Mouse (Mus musculus) Patski (cell line): Measurements from ENCODE around the gene Tbc1d9b. TPM values are rescaled to one million over a fixed set of nuclear protein-coding genes. Genes with fewer than 3 reads are reported as not detected.

Experiments used
- ATAC-seq: fragments of 100-300 bp; one replicate; pipeline ENCODE4 v1.8.0; 2021
- CTCF ChIA-PET: fragments of 350-600 bp; sonication (Branson Sonifier 250); formaldehyde crosslinking; loops from one replicate; lab custom pipeline; 2022; ENCODE audit warnings: inconsistent platforms; lab: Charles Lee
- POLR2A ChIA-PET: fragments of 350-600 bp; sonication (Branson Sonifier 250); formaldehyde crosslinking; loops from one replicate; lab custom pipeline; 2022; ENCODE audit warnings: antibody characterized with exemption, inconsistent platforms; lab: Charles Lee
- DNase-seq: peaks from one replicate; pipeline ENCODE4 v3.0.0-alpha.2; 2011; ENCODE audit warnings: low read depth, low spot score
- H3K27me3 ChIP-seq: fragments of 371-371 bp; one replicate; pipeline ENCODE4 v1.5.1; 2021
- CTCF ChIP-seq: fragments of 100-300 bp; IDR thresholded peaks from one replicate; pipeline ENCODE4 v1.5.1; 2021
- in situ Hi-C: fragments of 300-500 bp; cut with MboI; formaldehyde crosslinking; loops from 3 replicates; pipeline ENCODE4 v1.11.1; 2018; ENCODE audit warnings: low pct_unique_long_range_greater_than_20kb, mixed read lengths
- polyA plus RNA-seq: library from polyadenylated mRNA; unstranded; gene quantifications from one replicate; pipeline ENCODE4 v1.2.3, GENCODE M21; 2021

Tbc1d9b gene
- polyA plus RNA-seq, 1 experiment from 2014 or later, result 90.9 TPM

GRCm38 (mm10) chr11:50188682-50189081 lies 57.5 kb downstream of the Tbc1d9b start:
- ATAC-seq, result no peak
- in situ Hi-C loops, result no loop called here
- no peak for TF ChIP-seq CTCF
- no peaks in the 10 kb centered on the region for H3K27me3 ChIP-seq
- POLR2A ChIA-PET, result interaction anchor here (1.2 kb wide), 1 partner anchor 19 kb away, joined by 4 read pairs; no protein-coding TSS in a partner anchor
- DNase-seq, result no peak
- CTCF ChIA-PET, result interaction anchor here (1.0 to 2.9 kb wide), 5 partner anchors 9 to 195 kb away, joined by 3 to 10 read pairs (median 4); no protein-coding TSS in a partner anchor

GRCm38 (mm10) chr11:50190362-50190761 lies 59.2 kb downstream of the Tbc1d9b start:
- POLR2A ChIA-PET, result interaction anchor here (1.1 kb wide), 1 partner anchor 19 kb away, joined by 3 read pairs; no protein-coding TSS in a partner anchor
- in situ Hi-C loops, result no loop called here
- TF ChIP-seq CTCF, result no peak
- CTCF ChIA-PET, result interaction anchor here (1.2 to 2.9 kb wide), 4 partner anchors 8 to 29 kb away, joined by 3 to 10 read pairs (median 4); no protein-coding TSS in a partner anchor
- H3K27me3 ChIP-seq, result no peaks in the 10 kb centered on the region
- ATAC-seq (no peak), DNase-seq (no peak)

- no peak for ATAC-seq
- in situ Hi-C loops, result no loop called here
- H3K27me3 ChIP-seq, result no peaks in the 10 kb centered on the region
- no peak for DNase-seq
- ChIA-PET POLR2A (no interaction called here), CTCF (interaction anchor here (1.9 kb wide), 1 partner anchor 31 kb away, joined by 6 read pairs; no protein-coding TSS in a partner anchor)
- TF ChIP-seq CTCF, result no peak
These were observed 61.1 kb downstream of the Tbc1d9b start for GRCm38 (mm10) chr11:50192278-50192677.

- ChIA-PET CTCF (no interaction called here), POLR2A (no interaction called here)
- no peak for TF ChIP-seq CTCF
- DNase-seq, result no peak
- no peaks in the 10 kb centered on the region for H3K27me3 ChIP-seq
- in situ Hi-C loops, result no loop called here
- no peak for ATAC-seq
These were observed 62.9 kb downstream of the Tbc1d9b start for GRCm38 (mm10) chr11:50194070-50194469.

GRCm38 (mm10) chr11:50194793-50195192 lies 63.6 kb downstream of the Tbc1d9b start:
- no peak for TF ChIP-seq CTCF
- in situ Hi-C loops, result no loop called here
- no peak for DNase-seq
- POLR2A ChIA-PET, result no interaction called here
- no peak for ATAC-seq
- H3K27me3 ChIP-seq, result no peaks in the 10 kb centered on the region
- CTCF ChIA-PET, result no interaction called here

GRCm38 (mm10) chr11:50197500-50197899 lies 66.3 kb downstream of the Tbc1d9b start:
- CTCF ChIA-PET, result interaction anchor here (2.9 kb wide), 1 partner anchor 8 kb away, joined by 10 read pairs; no protein-coding TSS in a partner anchor
- POLR2A ChIA-PET, result no interaction called here
- peak; percentile 10 for ATAC-seq
- in situ Hi-C loops, result no loop called here
- no peaks in the 10 kb centered on the region for H3K27me3 ChIP-seq
- DNase-seq, result no peak
- TF ChIP-seq CTCF, result no peak

GRCm38 (mm10) chr11:50198219-50198846 lies 67.1 kb downstream of the Tbc1d9b start:
- ATAC-seq (no peak), DNase-seq (no peak)
- in situ Hi-C loops, result no loop called here
- ChIA-PET CTCF (interaction anchor here (1.8 to 2.9 kb wide), 2 partner anchors 9 to 14 kb away, joined by 5 to 10 read pairs; no protein-coding TSS in a partner anchor), POLR2A (interaction anchor here (0.8 to 0.9 kb wide), 2 partner anchors 11 to 19 kb away, joined by 3 read pairs; no protein-coding TSS in a partner anchor)
- no peak for TF ChIP-seq CTCF
- H3K27me3 ChIP-seq, result no peaks in the 10 kb centered on the region

GRCm38 (mm10) chr11:50198916-50199315 lies 67.7 kb downstream of the Tbc1d9b start:
- ChIA-PET CTCF (interaction anchor here (1.8 to 2.9 kb wide), 2 partner anchors 10 to 13 kb away, joined by 5 to 10 read pairs; no protein-coding TSS in a partner anchor), POLR2A (interaction anchor here (0.7 to 0.9 kb wide), 2 partner anchors 10 to 18 kb away, joined by 3 read pairs; no protein-coding TSS in a partner anchor)
- DNase-seq (no peak), ATAC-seq (no peak)
- H3K27me3 ChIP-seq, result no peaks in the 10 kb centered on the region
- in situ Hi-C loops, result no loop called here
- no peak for TF ChIP-seq CTCF

- no peaks in the 10 kb centered on the region for H3K27me3 ChIP-seq
- CTCF ChIA-PET, result interaction anchor here (1.1 to 2.1 kb wide), 3 partner anchors 9 to 12 kb away, joined by 3 to 5 read pairs (median 5); partner anchors contain the start of genes Mgat4b and Sqstm1
- POLR2A ChIA-PET, result interaction anchor here (0.5 to 1.4 kb wide), 4 partner anchors 10 to 1416 kb away, joined by 3 read pairs; partner anchors contain the start of genes Mgat4b and Sqstm1
- in situ Hi-C loops, result no loop called here
- no peak for TF ChIP-seq CTCF
- DNase-seq (no peak), ATAC-seq (no peak)
These were observed 69.4 kb downstream of the Tbc1d9b start for GRCm38 (mm10) chr11:50200613-50201012.

- POLR2A ChIA-PET, result interaction anchor here (1.1 to 1.4 kb wide), 4 partner anchors 8 to 165 kb away, joined by 3 to 4 read pairs (median 3); partner anchors contain the start of genes Mgat4b and Sqstm1
- DNase-seq, result no peak
- TF ChIP-seq CTCF, result no peak
- CTCF ChIA-PET, result interaction anchor here (1.4 to 2.1 kb wide), 2 partner anchors 9 to 13 kb away, joined by 5 read pairs; partner anchors contain the start of genes Mgat4b and Sqstm1
- ATAC-seq, result no peak
- H3K27me3 ChIP-seq, result no peaks in the 10 kb centered on the region
- in situ Hi-C loops, result no loop called here
These were observed 70.4 kb downstream of the Tbc1d9b start for GRCm38 (mm10) chr11:50201590-50201989.
